Mouse (Mus musculus): ENCODE results near the gene Emc9.

DNA sequence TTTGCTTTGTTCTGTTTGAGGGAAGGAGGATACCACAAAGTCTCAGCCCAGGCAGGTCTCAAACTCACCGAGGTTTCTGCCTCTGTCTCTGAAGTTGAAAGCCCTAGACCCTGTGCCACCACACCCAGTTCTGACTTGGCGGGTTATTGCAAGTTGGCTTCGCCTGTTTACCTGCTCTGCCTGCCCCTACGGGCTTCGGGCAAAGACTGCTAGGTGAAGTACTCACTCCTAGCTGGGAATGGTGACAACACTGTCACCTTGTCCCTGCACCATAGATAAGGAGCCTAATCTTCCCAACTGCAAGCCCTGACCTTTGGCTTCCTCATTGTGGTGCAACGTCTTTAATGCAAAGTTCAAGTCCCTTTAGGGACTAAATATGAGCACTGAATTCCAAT, 461 bp upstream of the Emc9 start:
- TF ChIP-seq CTCF (IDR thresholded peaks at IDR 0.05; ENCODE audit: low read depth) (no peak), EP300 (IDR thresholded peaks at IDR 0.05; ENCODE audit: low read depth) (no peak)

Data from heart, postnatal 0 days (tissue).